Mouse (Mus musculus) cerebellum, adult 18-20 months (tissue): ENCODE data around the gene Clns1a.

ENCODE experiments used
- DNase-seq, 2 experiments: peaks; one replicate each; pipeline ENCODE4 v3.0.0; 2021

The Clns1a gene

GRCm38 (mm10) chr7:97696506-97697254 lies at the start of gene Clns1a:
Clns1a (plus strand) TSS chr7:97696634.
- peak; percentile 93 to 94 for DNase-seq

GRCm38 (mm10) chr7:97647656-97648055 lies 48.8 kb upstream of the Clns1a start:
- DNase-seq: no peak

GRCm38 (mm10) chr7:97650729-97651128 lies 45.7 kb upstream of the Clns1a start:
- no peak for DNase-seq

GRCm38 (mm10) chr7:97656144-97656543 lies 40.3 kb upstream of the Clns1a start:
- no peak for DNase-seq

- no peak for DNase-seq
Measured at GRCm38 (mm10) chr7:97661634-97662033, 34.8 kb upstream of the Clns1a start.

- no peak for DNase-seq
Measured at GRCm38 (mm10) chr7:97679239-97679638, 17.2 kb upstream of the Clns1a start.

GRCm38 (mm10) chr7:97687831-97688230 lies 8.6 kb upstream of the Clns1a start:
- DNase-seq: no peak

- no peak for DNase-seq
Measured at GRCm38 (mm10) chr7:97695441-97695840, 993 bp upstream of the Clns1a start.

GRCm38 (mm10) chr7:97696133-97696505 lies 315 bp upstream of the Clns1a start:
- DNase-seq: peak in 1 of 2 experiments; percentile 34

GRCm38 (mm10) chr7:97700173-97700572 lies 3.7 kb downstream of the Clns1a start:
- DNase-seq: no peak

- no peak for DNase-seq
Measured at GRCm38 (mm10) chr7:97701106-97701505, 4.7 kb downstream of the Clns1a start.

- peak; percentile 44 to 49 for DNase-seq
Measured at GRCm38 (mm10) chr7:97707123-97707522, 10.7 kb downstream of the Clns1a start.

GRCm38 (mm10) chr7:97707809-97708208 lies 11.4 kb downstream of the Clns1a start:
- no peak for DNase-seq

- no peak for DNase-seq
Measured at GRCm38 (mm10) chr7:97709204-97709603, 12.8 kb downstream of the Clns1a start.

GRCm38 (mm10) chr7:97714651-97715050 lies 18.2 kb downstream of the Clns1a start:
- no peak for DNase-seq

- DNase-seq: no peak
Measured at GRCm38 (mm10) chr7:97717326-97717725, 20.9 kb downstream of the Clns1a start.

- DNase-seq: no peak
Measured at GRCm38 (mm10) chr7:97719078-97719477, 22.6 kb downstream of the Clns1a start.

GRCm38 (mm10) chr7:97720109-97720508 lies 23.7 kb downstream of the Clns1a start:
- DNase-seq: no peak

- no peak for DNase-seq
Measured at GRCm38 (mm10) chr7:97722278-97722918, 26.0 kb downstream of the Clns1a start.

GRCm38 (mm10) chr7:97723646-97724538 lies 27.5 kb downstream of the Clns1a start:
- no peak for DNase-seq

- DNase-seq: no peak
Measured at GRCm38 (mm10) chr7:97725401-97725800, 29.0 kb downstream of the Clns1a start.

GRCm38 (mm10) chr7:97726080-97726479 lies 29.6 kb downstream of the Clns1a start:
- DNase-seq: no peak

- no peak for DNase-seq
Measured at GRCm38 (mm10) chr7:97726778-97727177, 30.3 kb downstream of the Clns1a start.
